30 mouse cellular contexts compared by ENCODE assay signal in the genomic region with DNA sequence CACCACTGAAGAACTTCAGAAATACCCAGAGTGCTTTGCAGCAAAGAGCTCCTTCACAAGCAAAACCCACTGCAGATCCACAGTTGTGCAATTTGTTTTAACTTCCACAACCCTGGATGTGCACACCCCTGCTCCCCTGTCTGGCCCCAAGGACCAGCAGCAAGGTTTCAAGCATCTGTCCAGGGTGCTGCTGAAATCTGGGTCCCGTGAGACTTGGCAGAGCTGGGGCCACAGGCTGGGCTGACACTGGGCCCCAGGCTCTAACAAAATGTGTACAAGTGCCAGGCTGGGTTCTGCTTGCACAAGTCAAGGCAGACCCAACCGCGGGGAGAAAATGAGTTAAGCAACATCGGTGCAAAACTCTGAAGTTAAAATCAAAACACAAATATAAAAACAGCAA. TPM values are rescaled to one million over a fixed set of nuclear protein-coding genes. Genes with fewer than 3 reads are reported as not detected.
DNase-seq lines count a peak whose midpoint lies in the region; ATAC-seq and TF ChIP-seq lines count a peak whose summit lies in the region.
"Had no signal": no experiment of that assay in that cellular context is flagged by ENCODE, and none has a peak within 500 bp of the region (broad histone marks: within the 10 kb centered on the region; RNA-seq: fewer than 3 reads in every experiment).

No protein-coding gene starts in this region.

- no peak overlapping the region for H3K4me3 ChIP-seq in heart, embryonic 12.5 days
- H3K4me3 ChIP-seq in lung, postnatal 0 days (ENCODE audit: low read depth, low read length): no peak overlapping the region
- H3K4me3 ChIP-seq: erythroblast, embryonic 14.5 days; forebrain, embryonic 12.5 days; hindbrain, embryonic 10.5 days; hindbrain, embryonic 15.5 days; liver, embryonic 15.5 days; midbrain, embryonic 13.5 days; neural tube, embryonic 13.5 days had no signal

- H3K4me2 ChIP-seq in heart, embryonic 12.5 days: no peak overlapping the region
- H3K4me2 ChIP-seq in lung, postnatal 0 days (replicated peaks; ENCODE audit: low read depth, low read length): no peak overlapping the region
- H3K4me2 ChIP-seq: forebrain, embryonic 12.5 days; hindbrain, embryonic 15.5 days; liver, embryonic 15.5 days; lung, embryonic 14.5 days; midbrain, embryonic 13.5 days; neural tube, embryonic 13.5 days had no signal

- H3K36me3 ChIP-seq in heart, embryonic 12.5 days: peaks cover 77% of the 10 kb centered on the region
- H3K36me3 ChIP-seq in lung, postnatal 0 days (ENCODE audit: insufficient read depth, low read length): 0 out of 2 replicates have a peak, but pooled peaks cover 21% of the 10 kb centered on the region
- H3K36me3 ChIP-seq: liver, embryonic 15.5 days had no signal

- ATAC-seq in heart, embryonic 12.5 days (ENCODE audit: insufficient number of reproducible peaks, low FRiP score): no peak
- ATAC-seq in lung, postnatal 0 days: no peak
- peak; percentile 57 for ATAC-seq in megakaryocyte progenitor cell, adult 5-6 weeks (replicated peaks; ENCODE audit: poor library complexity)
- ATAC-seq: forebrain, postnatal 0 days; intestine, embryonic 16.5 days; midbrain, embryonic 13.5 days had no signal

- peak; percentile 50 for DNase-seq in adrenal gland, postnatal 14 days
- DNase-seq in adrenal gland, adult (ENCODE audit: inconsistent age in 2 of 2, low spot score in 1 of 2): no peak
- DNase-seq in heart, postnatal 4 days: no peak
- peak; percentile 33 for DNase-seq in lung, postnatal 36 days
- no peak for DNase-seq in lung, postnatal 0 days (ENCODE audit: low spot score)
- no peak for DNase-seq in cerebellum, adult 11-12 months
- DNase-seq: adrenal gland, postnatal 25 days; cerebellum, adult 18-20 months; cerebellum, postnatal 10 days; forebrain, postnatal 0 days; gastrocnemius, postnatal 36 days; kidney, adult 8-10 months; kidney, postnatal 4 days; layer of hippocampus, postnatal 36 days; lung, embryonic 14.5 days; right cerebral cortex, postnatal 4 days; thymus, adult 18-20 months; thymus, postnatal 25 days had no signal

- no peak for TF ChIP-seq EP300 in lung, postnatal 0 days (IDR thresholded peaks at IDR 0.05)

- H3K4me1 ChIP-seq in heart, embryonic 12.5 days (replicated peaks): peaks cover 24% of the 10 kb centered on the region
- H3K4me1 ChIP-seq in lung, postnatal 0 days (ENCODE audit: insufficient read depth, low read depth, low read length): peaks cover 4% of the 10 kb centered on the region; the same call in 1 of the 2 replicates
- H3K4me1 ChIP-seq: hindbrain, embryonic 15.5 days; liver, embryonic 15.5 days had no signal

- H3K27me3 ChIP-seq in heart, embryonic 12.5 days (replicated peaks): no peaks in the 10 kb centered on the region
- no peaks in the 10 kb centered on the region for H3K27me3 ChIP-seq in lung, postnatal 0 days (replicated peaks; ENCODE audit: insufficient read depth, low read length)
- H3K27me3 ChIP-seq: forebrain, embryonic 12.5 days; hindbrain, embryonic 15.5 days; liver, embryonic 15.5 days had no signal

- no peak for TF ChIP-seq CTCF in lung, postnatal 0 days (IDR thresholded peaks at IDR 0.05)

- H3K9ac ChIP-seq in heart, embryonic 12.5 days: no peak overlapping the region
- H3K9ac ChIP-seq in lung, postnatal 0 days (replicated peaks; ENCODE audit: low read depth): no peak overlapping the region
- H3K9ac ChIP-seq: forebrain, embryonic 12.5 days; forebrain, postnatal 0 days; hindbrain, embryonic 15.5 days; liver, embryonic 15.5 days; lung, embryonic 14.5 days; midbrain, embryonic 13.5 days; neural tube, embryonic 13.5 days had no signal

- H3K9me3 ChIP-seq in heart, embryonic 12.5 days (replicated peaks): no peaks in the 10 kb centered on the region
- no peaks in the 10 kb centered on the region for H3K9me3 ChIP-seq in lung, postnatal 0 days (ENCODE audit: low read length)
- H3K9me3 ChIP-seq: forebrain, embryonic 12.5 days; hindbrain, embryonic 10.5 days; hindbrain, embryonic 15.5 days; liver, embryonic 15.5 days; midbrain, embryonic 13.5 days; neural tube, embryonic 13.5 days had no signal

- 73% methylated on average over 4 of the region's 4 CpGs for WGBS in heart, embryonic 12.5 days
- WGBS in lung, postnatal 0 days: 71% methylated on average over 4 of the region's 4 CpGs

- peak overlapping the region; percentile 54; the same call in 1 of the 2 replicates for H3K27ac ChIP-seq in heart, embryonic 12.5 days (ENCODE audit: poor library complexity, severe bottlenecking)
- H3K27ac ChIP-seq in lung, postnatal 0 days (ENCODE audit: low read length): no peak overlapping the region
- H3K27ac ChIP-seq: forebrain, embryonic 12.5 days; hindbrain, embryonic 10.5 days; hindbrain, embryonic 15.5 days; kidney, postnatal 0 days; liver, embryonic 15.5 days; midbrain, embryonic 13.5 days; neural tube, embryonic 13.5 days; stomach, postnatal 0 days had no signal

RNA-seq across cellular contexts. Expression of a gene that starts 41.0 kb away (rescaled TPM):
- 86.7 and 90.6 TPM in 2 replicates for total RNA-seq in adrenal gland, postnatal 14 days (2021)
- polyA plus RNA-seq in heart, embryonic 12.5 days (2016; fragmentation: Nextera tagmentation; extraction: Ambion mirVana): 126 and 127 TPM in 2 replicates
- total RNA-seq in heart, postnatal 4 days (2021): 10 to 100 TPM; 68.9 to 76.9 TPM
- 174 and 198 TPM in 2 replicates for polyA plus RNA-seq in lung, postnatal 0 days (2015; fragmentation: Nextera tagmentation; extraction: Ambion mirVana)
- 2.1 and 2.9 TPM in 2 replicates for total RNA-seq in megakaryocyte progenitor cell, adult 5-6 weeks (2015)
- total RNA-seq in megakaryocyte progenitor cell, adult 5-6 weeks (2017): 0.71 and 2.2 TPM in 2 replicates

Comparison
In these comparisons a context has a peak if more than half of its experiments do, and no peak if none do; other contexts are left out.
1. DNase-seq: peak in adrenal gland, postnatal 14 days (single experiment) and lung, postnatal 36 days (single experiment); none in adrenal gland, adult (0 of 2), heart, postnatal 4 days (single experiment), lung, postnatal 0 days (single experiment) and cerebellum, adult 11-12 months (single experiment).
2. RNA of a gene that starts 41.0 kb away (total RNA-seq): 86.7 to 90.6 TPM in adrenal gland, postnatal 14 days and 68.9 to 76.9 TPM in heart, postnatal 4 days; 0.71 to 2.9 TPM in megakaryocyte progenitor cell, adult 5-6 weeks; every median in the first group is over 10 times any median in the second.